Mouse (Mus musculus): ENCODE measurements around the gene Icam5. TPM values are rescaled to one million over a fixed set of nuclear protein-coding genes. Genes with fewer than 3 reads are reported as not detected.
A peak's percentile ranks its signal among the peaks of the same experiment; 100 is the strongest.
"Not testable (repeated sequence)": the region's sequence is repeated elsewhere in the genome, so short reads cannot be mapped to it uniquely, and the experiment has no call there.

The Icam5 gene
- polyA plus RNA-seq, 1 experiment from 2014 or later = not detected

DNA sequence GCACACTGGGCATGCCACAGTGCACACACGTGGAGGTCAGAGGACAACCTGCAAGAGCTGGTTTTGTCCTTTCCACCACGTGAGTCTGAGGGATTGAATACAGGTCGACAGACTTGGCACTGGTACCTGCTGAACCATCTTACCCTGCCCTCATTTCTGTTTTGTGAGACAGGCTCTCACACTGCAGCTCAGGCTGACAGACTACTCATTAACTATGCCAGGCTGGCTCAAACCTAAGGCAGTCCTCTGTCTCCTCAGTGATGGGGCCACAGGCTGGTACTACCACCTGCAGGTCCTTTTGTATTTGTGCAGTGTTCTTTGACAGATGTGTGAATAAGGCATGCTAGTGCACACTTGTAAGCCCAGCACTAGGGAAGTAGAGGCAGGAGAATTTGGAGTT lies 36.8 kb upstream of the Icam5 start:
- Histone ChIP-seq H3K27me3 (ENCODE audit: control insufficient read depth, insufficient read depth, low read length) (no peaks in the 10 kb centered on the region), H3K4me2 (ENCODE audit: low read depth, low read length) (no peak overlapping the region), H3K36me3 (replicated peaks; ENCODE audit: control insufficient read depth, insufficient read depth, low read depth, low read length) (no peaks in the 10 kb centered on the region), H3K9ac (replicated peaks; ENCODE audit: low read length) (no peak overlapping the region), H3K4me3 (ENCODE audit: low read depth, low read length) (no peak overlapping the region), H3K27ac (replicated peaks; ENCODE audit: low read depth, low read length) (no peak overlapping the region), H3K4me1 (ENCODE audit: control insufficient read depth, insufficient read depth, low read length) (no peaks in the 10 kb centered on the region; the same call in 1 of the 2 replicates), H3K9me3 (replicated peaks; ENCODE audit: control insufficient read depth, low read length) (no peaks in the 10 kb centered on the region)
- WGBS = 67% methylated on average over 3 of the region's 3 CpGs
- ATAC-seq (replicated peaks; ENCODE audit: insufficient number of reproducible peaks, low FRiP score, low TSS enrichment, low read depth) (no peak), DNase-seq (ENCODE audit: low spot score) (no peak)

DNA sequence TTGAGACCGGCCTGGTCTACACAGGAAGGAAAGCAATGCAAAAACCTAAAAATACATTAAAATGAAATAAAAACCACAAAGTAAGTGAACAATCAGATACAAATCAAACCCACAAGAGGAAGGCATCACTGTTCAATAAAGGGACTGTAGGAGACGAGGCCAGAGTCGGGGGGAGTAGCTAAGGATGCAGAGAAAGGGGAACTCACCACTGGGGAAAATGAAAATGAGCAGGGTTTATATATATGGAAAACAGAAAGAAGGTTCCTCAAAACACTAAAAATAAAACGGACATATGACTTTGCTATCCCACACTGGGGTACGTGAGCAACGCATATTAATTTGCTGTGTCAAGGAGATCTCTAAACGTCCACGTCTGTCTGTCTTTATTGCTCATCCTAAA lies 34.8 kb upstream of the Icam5 start:
- no peak overlapping the region for H3K9ac ChIP-seq (replicated peaks; ENCODE audit: low read length)
- no peaks in the 10 kb centered on the region for H3K4me1 ChIP-seq (ENCODE audit: control insufficient read depth, insufficient read depth, low read length)
- no peak overlapping the region for H3K27ac ChIP-seq (replicated peaks; ENCODE audit: low read depth, low read length)
- DNase-seq (ENCODE audit: low spot score) (no peak), ATAC-seq (replicated peaks; ENCODE audit: insufficient number of reproducible peaks, low FRiP score, low TSS enrichment, low read depth) (no peak)
- no peak overlapping the region for H3K4me3 ChIP-seq (ENCODE audit: low read depth, low read length)
- H3K27me3 ChIP-seq (ENCODE audit: control insufficient read depth, insufficient read depth, low read length) = no peaks in the 10 kb centered on the region
- no peaks in the 10 kb centered on the region for H3K36me3 ChIP-seq (replicated peaks; ENCODE audit: control insufficient read depth, insufficient read depth, low read depth, low read length)
- 91% methylated on average over 8 of the region's 8 CpGs for WGBS
- no peaks in the 10 kb centered on the region for H3K9me3 ChIP-seq (replicated peaks; ENCODE audit: control insufficient read depth, low read length)
- H3K4me2 ChIP-seq (ENCODE audit: low read depth, low read length) = no peak overlapping the region

DNA sequence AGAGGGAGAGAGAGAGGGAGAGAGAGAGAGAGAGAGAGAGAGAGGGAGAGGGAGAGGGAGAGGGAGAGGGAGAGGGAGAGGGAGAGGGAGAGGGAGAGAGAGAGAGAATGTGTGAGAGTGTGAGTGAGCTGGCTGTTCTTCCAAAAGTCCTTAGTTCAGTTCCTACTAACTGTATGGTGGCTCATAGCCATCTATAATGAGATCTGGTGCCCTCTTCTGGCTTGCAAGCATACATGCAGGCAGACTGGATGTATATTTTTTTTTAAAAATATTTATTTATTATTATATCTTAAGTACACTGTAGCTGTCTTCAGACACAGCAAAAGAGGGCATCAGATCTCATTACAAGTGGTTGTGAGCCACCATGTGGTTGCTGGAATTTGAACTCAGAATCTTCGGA lies 33.5 kb upstream of the Icam5 start:
- DNase-seq (ENCODE audit: low spot score) = peak; percentile 45
- not testable (repeated sequence) for H3K4me2 ChIP-seq (ENCODE audit: low read depth, low read length); H3K27me3 ChIP-seq (ENCODE audit: control insufficient read depth, insufficient read depth, low read length); H3K27ac ChIP-seq (replicated peaks; ENCODE audit: low read depth, low read length); H3K4me1 ChIP-seq (ENCODE audit: control insufficient read depth, insufficient read depth, low read length); ATAC-seq (replicated peaks; ENCODE audit: insufficient number of reproducible peaks, low FRiP score, low TSS enrichment, low read depth); H3K9ac ChIP-seq (replicated peaks; ENCODE audit: low read length); H3K9me3 ChIP-seq (replicated peaks; ENCODE audit: control insufficient read depth, low read length); H3K4me3 ChIP-seq (ENCODE audit: low read depth, low read length); H3K36me3 ChIP-seq (replicated peaks; ENCODE audit: control insufficient read depth, insufficient read depth, low read depth, low read length)
- WGBS = 69% methylated on average over 1 of the region's 1 CpGs

DNA sequence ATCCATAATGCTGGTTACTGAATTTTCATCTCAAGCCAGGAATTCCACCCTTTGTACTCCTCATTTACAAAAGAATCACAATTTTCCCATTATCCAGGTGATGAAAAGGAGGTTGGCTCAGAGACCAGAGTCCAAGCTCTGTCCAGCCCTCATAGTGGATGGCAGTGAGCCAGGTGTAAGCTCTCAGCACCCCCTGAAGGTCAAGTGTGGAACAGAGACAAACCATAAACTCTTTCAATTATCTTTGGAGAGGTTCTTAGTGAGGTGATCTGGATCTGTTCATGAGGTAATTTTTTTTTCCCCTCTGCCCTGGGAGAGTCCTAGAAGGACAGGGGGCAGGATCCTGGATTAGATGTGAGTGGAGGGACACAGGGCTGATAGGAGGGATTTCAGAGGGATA lies 31.1 kb upstream of the Icam5 start:
- ATAC-seq (replicated peaks; ENCODE audit: insufficient number of reproducible peaks, low FRiP score, low TSS enrichment, low read depth) = no peak
- no peaks in the 10 kb centered on the region for H3K36me3 ChIP-seq (replicated peaks; ENCODE audit: control insufficient read depth, insufficient read depth, low read depth, low read length)
- no peak overlapping the region for H3K9ac ChIP-seq (replicated peaks; ENCODE audit: low read length)
- no peaks in the 10 kb centered on the region for H3K4me1 ChIP-seq (ENCODE audit: control insufficient read depth, insufficient read depth, low read length)
- H3K4me3 ChIP-seq (ENCODE audit: low read depth, low read length) = no peak overlapping the region
- no peak overlapping the region for H3K4me2 ChIP-seq (ENCODE audit: low read depth, low read length)
- no peaks in the 10 kb centered on the region for H3K9me3 ChIP-seq (replicated peaks; ENCODE audit: control insufficient read depth, low read length)
- H3K27ac ChIP-seq (replicated peaks; ENCODE audit: low read depth, low read length) = no peak overlapping the region
- no peaks in the 10 kb centered on the region for H3K27me3 ChIP-seq (ENCODE audit: control insufficient read depth, insufficient read depth, low read length)
- DNase-seq (ENCODE audit: low spot score) = peak; percentile 41

DNA sequence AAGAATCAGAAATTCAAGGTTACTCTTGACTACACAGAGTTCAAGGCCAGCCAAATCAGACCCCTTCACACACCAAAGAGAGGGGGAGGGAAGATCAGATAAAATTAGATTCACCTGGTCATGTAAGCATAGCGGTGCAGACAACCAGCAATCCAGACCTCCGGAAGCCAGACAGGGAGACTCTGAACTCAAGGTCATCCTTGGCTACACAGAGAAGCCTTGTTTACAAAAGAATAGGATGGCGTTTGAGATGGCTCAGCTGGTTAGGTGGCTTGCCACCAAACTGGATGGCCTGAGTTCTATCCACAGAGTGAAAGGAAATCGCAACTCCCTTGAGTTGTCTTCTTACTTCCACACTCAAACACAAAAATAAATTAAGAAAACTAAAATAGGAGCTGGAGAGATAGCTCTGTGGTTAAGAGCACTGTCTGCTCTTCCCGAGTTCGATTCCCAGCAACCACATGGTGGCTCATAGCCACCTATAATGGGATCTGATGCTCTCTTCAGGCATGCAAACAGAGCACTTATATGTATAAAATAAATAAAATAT lies 30.1 kb upstream of the Icam5 start:
- Histone ChIP-seq H3K4me1 (ENCODE audit: control insufficient read depth, insufficient read depth, low read length) (no peaks in the 10 kb centered on the region), H3K9ac (replicated peaks; ENCODE audit: low read length) (no peak overlapping the region), H3K27me3 (ENCODE audit: control insufficient read depth, insufficient read depth, low read length) (no peaks in the 10 kb centered on the region), H3K4me3 (ENCODE audit: low read depth, low read length) (no peak overlapping the region), H3K27ac (replicated peaks; ENCODE audit: low read depth, low read length) (no peak overlapping the region), H3K9me3 (replicated peaks; ENCODE audit: control insufficient read depth, low read length) (no peaks in the 10 kb centered on the region), H3K4me2 (ENCODE audit: low read depth, low read length) (no peak overlapping the region), H3K36me3 (replicated peaks; ENCODE audit: control insufficient read depth, insufficient read depth, low read depth, low read length) (peaks cover under 1% of the 10 kb centered on the region; the same call in 1 of the 2 replicates)
- WGBS = 64% methylated on average over 6 of the region's 6 CpGs
- DNase-seq (ENCODE audit: low spot score) = no peak
- ATAC-seq (replicated peaks; ENCODE audit: insufficient number of reproducible peaks, low FRiP score, low TSS enrichment, low read depth) = no peak

DNA sequence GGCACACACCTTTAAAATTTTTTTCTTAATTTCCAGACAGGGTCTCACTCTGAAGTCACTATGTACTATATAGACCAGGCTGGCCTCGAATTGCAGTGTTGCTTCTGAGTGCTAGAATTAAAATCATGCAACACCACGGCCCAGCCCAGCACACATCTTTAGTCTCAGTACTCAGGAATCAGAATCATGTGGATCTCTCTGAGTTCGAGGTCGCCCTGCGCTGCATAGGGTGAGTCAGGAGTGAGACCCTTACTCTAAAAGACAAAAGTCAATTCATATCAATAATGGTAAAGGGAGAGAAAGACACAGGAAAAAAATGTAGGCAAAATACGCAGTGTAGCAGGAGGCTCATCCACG lies 29.6 kb upstream of the Icam5 start:
- Histone ChIP-seq H3K9me3 (replicated peaks; ENCODE audit: control insufficient read depth, low read length) (no peaks in the 10 kb centered on the region), H3K4me2 (ENCODE audit: low read depth, low read length) (peak overlapping the region; percentile 76), H3K4me1 (ENCODE audit: control insufficient read depth, insufficient read depth, low read length) (no peaks in the 10 kb centered on the region), H3K9ac (replicated peaks; ENCODE audit: low read length) (peak overlapping the region; percentile 84), H3K27ac (replicated peaks; ENCODE audit: low read depth, low read length) (no peak overlapping the region), H3K36me3 (replicated peaks; ENCODE audit: control insufficient read depth, insufficient read depth, low read depth, low read length) (peaks cover 6% of the 10 kb centered on the region; the same call in 1 of the 2 replicates), H3K4me3 (ENCODE audit: low read depth, low read length) (peak overlapping the region; percentile 83), H3K27me3 (ENCODE audit: control insufficient read depth, insufficient read depth, low read length) (no peaks in the 10 kb centered on the region)
- WGBS = 9% methylated on average over 7 of the region's 7 CpGs
- DNase-seq (ENCODE audit: low spot score) (no peak), ATAC-seq (replicated peaks; ENCODE audit: insufficient number of reproducible peaks, low FRiP score, low TSS enrichment, low read depth) (peak; percentile 42)

DNA sequence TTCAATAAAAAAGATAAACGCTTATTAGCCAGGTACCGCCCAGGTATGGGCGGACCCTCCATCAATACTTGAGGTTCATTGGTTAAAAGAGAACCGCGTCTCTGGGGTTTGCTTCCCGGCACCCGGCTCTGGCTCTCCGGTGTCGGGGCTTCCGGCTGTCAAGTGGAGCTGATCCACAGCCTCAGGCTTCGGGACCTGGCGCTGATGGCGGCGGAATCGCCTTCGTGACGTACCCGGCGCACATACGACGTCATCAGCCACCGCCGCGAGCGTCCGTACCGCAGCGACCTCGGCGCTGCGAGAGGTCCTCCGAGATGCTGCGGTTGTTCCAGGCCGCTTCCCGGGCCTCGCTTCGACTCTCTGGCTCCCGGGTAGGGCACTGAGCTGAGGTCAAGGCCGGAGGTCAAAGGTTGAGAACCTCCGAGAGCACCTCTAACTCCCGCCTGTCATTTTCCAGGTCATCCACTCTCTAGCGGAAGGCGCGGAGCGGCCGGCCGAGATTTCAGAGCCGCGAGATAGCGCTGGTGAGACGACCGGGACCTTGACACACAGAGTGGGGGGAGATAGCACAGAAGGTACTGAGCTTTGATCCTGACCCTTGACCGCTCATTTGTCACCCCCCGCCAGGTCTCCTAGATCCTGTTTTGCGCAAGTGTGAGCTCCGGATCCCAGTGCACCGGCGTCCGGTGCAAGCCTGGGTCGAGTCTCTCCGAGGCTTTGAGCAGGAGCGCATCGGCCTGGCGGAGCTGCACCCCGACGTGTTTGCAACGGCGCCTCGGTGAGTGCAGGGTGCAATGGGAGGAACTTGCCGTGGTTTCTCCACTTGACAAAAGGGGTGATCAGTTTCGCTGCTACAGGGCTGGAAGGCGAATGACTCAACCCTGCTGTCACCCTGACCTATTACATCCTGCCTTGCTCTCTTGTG lies 29.0 kb upstream of the Icam5 start, which contains the start of gene Mrpl4:
Gene Mrpl4, plus strand, starts transcription at position 112 of the 925 bp plus-strand sequence.
- DNase-seq (ENCODE audit: low spot score) (peak; percentile 93), ATAC-seq (replicated peaks; ENCODE audit: insufficient number of reproducible peaks, low FRiP score, low TSS enrichment, low read depth) (peak; percentile 74)
- H3K4me3 ChIP-seq (ENCODE audit: low read depth, low read length) = peak within 1 kb of the TSS; percentile 83
- H3K4me2 ChIP-seq (ENCODE audit: low read depth, low read length) = peak within 1 kb of the TSS; percentile 76
- WGBS = under 1% methylated on average over 72 of the region's 72 CpGs
- 0 out of 2 replicates have a peak within 1 kb of the TSS, but pooled peaks have one; percentile 21 for H3K27ac ChIP-seq (replicated peaks; ENCODE audit: low read depth, low read length)
- H3K27me3 ChIP-seq (ENCODE audit: control insufficient read depth, insufficient read depth, low read length) = no peaks in the 10 kb centered on the region
- H3K36me3 ChIP-seq (replicated peaks; ENCODE audit: control insufficient read depth, insufficient read depth, low read depth, low read length) = peaks cover 6% of the 10 kb centered on the region; the same call in 1 of the 2 replicates
- no peaks in the 10 kb centered on the region for H3K9me3 ChIP-seq (replicated peaks; ENCODE audit: control insufficient read depth, low read length)
- H3K9ac ChIP-seq (replicated peaks; ENCODE audit: low read length) = peak within 1 kb of the TSS; percentile 84
- no peaks in the 10 kb centered on the region for H3K4me1 ChIP-seq (ENCODE audit: control insufficient read depth, insufficient read depth, low read length)

DNA sequence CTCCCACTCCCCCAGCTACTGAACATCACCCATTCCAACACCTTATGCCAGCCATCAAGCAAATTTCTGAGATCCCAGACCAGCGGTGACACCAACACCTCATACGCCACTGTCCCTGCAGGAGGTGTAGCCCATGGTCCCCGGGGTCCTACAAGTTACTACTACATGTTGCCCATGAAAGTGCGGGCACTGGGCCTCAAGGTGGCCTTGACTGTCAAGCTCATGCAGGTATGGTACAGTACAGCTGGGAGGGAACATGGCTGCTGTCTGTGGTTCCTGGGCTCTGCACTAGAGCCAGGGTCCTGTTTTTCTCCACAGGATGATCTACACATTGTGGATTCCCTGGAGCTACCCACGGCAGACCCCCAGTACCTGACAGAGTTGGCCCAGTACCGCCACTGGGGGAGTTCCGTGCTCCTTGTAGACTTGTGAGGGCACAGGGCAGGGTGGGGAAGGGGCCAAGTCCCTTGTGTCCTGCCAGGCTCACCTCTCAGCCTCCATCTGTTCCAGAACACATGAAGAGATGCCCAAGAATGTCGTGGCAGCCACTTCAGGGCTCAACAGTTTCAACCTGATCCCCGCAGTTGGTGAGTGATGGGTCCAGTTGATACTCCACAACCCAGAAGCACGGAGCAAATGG lies 24.4 kb upstream of the Icam5 start:
- Histone ChIP-seq H3K27me3 (ENCODE audit: control insufficient read depth, insufficient read depth, low read length) (no peaks in the 10 kb centered on the region), H3K4me1 (ENCODE audit: control insufficient read depth, insufficient read depth, low read length) (no peaks in the 10 kb centered on the region), H3K4me3 (ENCODE audit: low read depth, low read length) (no peak overlapping the region), H3K9ac (replicated peaks; ENCODE audit: low read length) (no peak overlapping the region), H3K36me3 (replicated peaks; ENCODE audit: control insufficient read depth, insufficient read depth, low read depth, low read length) (peaks cover 6% of the 10 kb centered on the region; the same call in 1 of the 2 replicates), H3K27ac (replicated peaks; ENCODE audit: low read depth, low read length) (no peak overlapping the region), H3K9me3 (replicated peaks; ENCODE audit: control insufficient read depth, low read length) (no peaks in the 10 kb centered on the region), H3K4me2 (ENCODE audit: low read depth, low read length) (no peak overlapping the region)
- 90% methylated on average over 10 of the region's 10 CpGs for whole genome bisulfite sequencing
- no peak for ATAC-seq (replicated peaks; ENCODE audit: insufficient number of reproducible peaks, low FRiP score, low TSS enrichment, low read depth)
- no peak for DNase-seq (ENCODE audit: low spot score)
